Mouse (Mus musculus) layer of hippocampus, postnatal 25 days (tissue): ENCODE measurements around the gene 1300017J02Rik. TPM values are rescaled to one million over a fixed set of nuclear protein-coding genes. Genes with fewer than 3 reads are reported as not detected.

Experiments
- DNase-seq, 2 experiments: peaks; one replicate each; pipeline ENCODE4 v3.0.0; 2022; ENCODE audit warnings: mixed read lengths in 2 of 2, low spot score in 1 of 2; ENCODE audit errors: extremely low spot score in 1 of 2
- total RNA-seq, 2 experiments: library from RNA; stranded (reverse); gene quantifications; 2 replicates each; pipeline ENCODE4 v1.2.3; 2021

The 1300017J02Rik gene
- total RNA-seq, 2 experiments from 2014 or later: 0.66 to 1.3 TPM

- DNase-seq: no peak
These were observed 29.2 kb downstream of the 1300017J02Rik start for GRCm38 (mm10) chr9:103275676-103276075.

DNA sequence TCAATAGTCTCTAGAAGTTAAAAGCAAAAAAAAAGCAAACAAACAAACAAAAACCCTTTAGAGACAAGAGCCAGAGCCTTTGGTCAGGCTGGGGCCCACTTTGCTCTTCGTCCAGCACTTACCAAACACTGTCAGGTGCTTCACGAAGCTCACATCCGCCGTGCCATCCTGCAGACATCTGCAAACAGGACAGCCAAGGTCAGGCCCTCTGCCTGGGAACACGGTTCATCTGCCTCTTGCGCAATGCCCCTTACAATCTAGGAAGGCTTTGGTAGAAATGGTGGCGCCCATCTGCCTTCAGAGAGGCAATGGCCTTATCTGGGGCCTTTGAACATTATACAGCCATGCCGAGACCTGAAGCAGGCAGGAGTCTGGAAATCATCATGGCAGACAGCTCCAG lies 30.1 kb downstream of the 1300017J02Rik start:
- DNase-seq: no peak

GRCm38 (mm10) chr9:103271104-103271503 lies 33.8 kb downstream of the 1300017J02Rik start:
- DNase-seq: no peak

GRCm38 (mm10) chr9:103265778-103266177 lies 39.1 kb downstream of the 1300017J02Rik start:
- DNase-seq: no peak

- DNase-seq: no peak
These were observed 52.0 kb downstream of the 1300017J02Rik start for GRCm38 (mm10) chr9:103252906-103253305.

DNA sequence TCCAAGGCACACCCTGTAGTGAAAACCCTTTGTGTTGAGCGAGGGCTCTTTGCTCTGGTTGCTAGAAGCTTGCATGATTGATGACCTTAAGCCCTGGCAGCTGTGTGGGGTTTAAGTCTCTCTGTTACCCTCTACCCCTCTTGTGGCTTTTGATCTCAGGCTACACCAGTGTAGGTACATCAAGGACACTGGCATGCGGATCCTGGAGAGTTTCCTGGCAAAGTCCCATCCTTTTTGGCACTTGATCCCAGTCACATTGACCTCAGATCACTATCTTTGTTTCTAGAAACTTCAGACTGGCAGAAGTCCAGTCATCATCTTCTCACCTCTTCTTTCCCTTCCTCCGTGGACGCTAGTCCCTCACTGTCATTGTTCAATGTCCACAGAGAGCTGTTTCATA lies 56.3 kb downstream of the 1300017J02Rik start:
- no peak for DNase-seq

DNA sequence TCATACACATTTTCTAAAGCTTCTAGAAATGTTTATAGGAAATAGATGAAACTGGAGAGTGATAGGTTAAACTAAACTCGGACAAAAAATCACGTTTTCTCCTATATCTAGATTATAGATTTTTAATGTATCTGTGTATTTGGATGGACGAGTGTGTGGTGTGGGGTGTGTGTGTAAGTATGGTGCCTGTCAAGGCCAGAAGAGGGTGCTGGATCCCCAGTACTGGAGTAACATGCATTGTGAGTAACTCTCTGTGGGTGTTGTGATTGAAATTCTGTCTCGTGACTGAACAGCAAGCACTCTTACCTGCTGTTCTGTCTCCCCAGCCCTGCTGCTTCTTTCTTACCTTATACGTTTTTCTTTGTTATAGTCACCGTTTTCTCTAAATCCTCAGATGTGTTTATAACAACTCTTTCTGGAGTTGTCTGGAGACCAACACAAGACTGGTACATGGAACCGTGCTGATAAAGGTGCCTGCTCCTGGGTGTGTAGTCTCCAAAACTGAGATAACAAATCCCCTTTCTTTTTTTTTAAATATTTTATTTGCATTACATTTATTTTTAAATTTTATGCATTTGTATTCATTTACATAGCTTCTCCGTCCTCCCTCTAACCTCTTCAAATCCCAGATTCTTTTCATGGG lies 58.2 kb downstream of the 1300017J02Rik start:
- no peak for DNase-seq

DNA sequence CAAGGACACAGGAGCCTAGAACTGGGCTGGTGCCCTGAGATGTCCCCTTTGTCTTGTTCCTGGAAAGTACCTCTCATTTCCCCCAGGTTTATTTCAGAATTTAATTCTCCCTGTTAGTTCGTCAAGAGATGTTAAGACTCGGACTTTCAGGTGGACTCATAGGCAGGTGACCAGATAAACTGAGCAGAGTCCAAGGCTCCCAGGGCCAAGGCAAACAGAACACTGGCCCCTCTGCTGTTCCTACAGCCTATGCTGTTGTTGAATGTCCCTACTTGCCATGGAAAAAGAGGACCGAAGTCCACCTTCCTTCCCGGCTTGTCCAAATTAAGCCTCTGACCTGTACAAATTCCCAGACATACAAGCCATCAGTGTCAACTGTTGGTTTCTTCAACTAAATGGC lies 61.2 kb downstream of the 1300017J02Rik start:
- no peak for DNase-seq

- DNase-seq: no peak
These were observed 63.7 kb downstream of the 1300017J02Rik start for GRCm38 (mm10) chr9:103241206-103241605.

- DNase-seq: no peak
These were observed 65.4 kb downstream of the 1300017J02Rik start for GRCm38 (mm10) chr9:103239471-103239870.

- no peak for DNase-seq
These were observed 70.2 kb downstream of the 1300017J02Rik start for GRCm38 (mm10) chr9:103234565-103235165.

DNA sequence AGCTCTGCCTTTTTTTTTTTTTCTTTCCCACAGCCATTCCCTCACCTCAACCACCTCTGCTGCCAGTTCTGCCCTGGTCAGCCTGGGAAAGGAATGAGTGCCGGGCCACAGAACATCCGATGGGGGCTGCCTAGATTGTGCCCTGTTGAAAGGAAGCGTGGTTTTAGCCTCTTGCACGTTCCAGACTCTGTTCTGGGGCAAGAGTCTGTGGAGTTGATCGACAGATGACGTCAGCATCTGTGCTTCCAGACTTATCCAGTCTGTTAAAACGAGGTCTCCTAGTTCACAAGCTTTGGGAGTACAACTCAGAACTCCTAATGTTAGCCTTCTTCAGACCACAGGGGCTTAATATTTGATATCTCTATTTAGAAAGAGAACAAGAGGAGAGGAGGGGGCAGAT lies 70.8 kb downstream of the 1300017J02Rik start:
- no peak for DNase-seq

GRCm38 (mm10) chr9:103233006-103233395 lies 71.9 kb downstream of the 1300017J02Rik start:
- no peak for DNase-seq

DNA sequence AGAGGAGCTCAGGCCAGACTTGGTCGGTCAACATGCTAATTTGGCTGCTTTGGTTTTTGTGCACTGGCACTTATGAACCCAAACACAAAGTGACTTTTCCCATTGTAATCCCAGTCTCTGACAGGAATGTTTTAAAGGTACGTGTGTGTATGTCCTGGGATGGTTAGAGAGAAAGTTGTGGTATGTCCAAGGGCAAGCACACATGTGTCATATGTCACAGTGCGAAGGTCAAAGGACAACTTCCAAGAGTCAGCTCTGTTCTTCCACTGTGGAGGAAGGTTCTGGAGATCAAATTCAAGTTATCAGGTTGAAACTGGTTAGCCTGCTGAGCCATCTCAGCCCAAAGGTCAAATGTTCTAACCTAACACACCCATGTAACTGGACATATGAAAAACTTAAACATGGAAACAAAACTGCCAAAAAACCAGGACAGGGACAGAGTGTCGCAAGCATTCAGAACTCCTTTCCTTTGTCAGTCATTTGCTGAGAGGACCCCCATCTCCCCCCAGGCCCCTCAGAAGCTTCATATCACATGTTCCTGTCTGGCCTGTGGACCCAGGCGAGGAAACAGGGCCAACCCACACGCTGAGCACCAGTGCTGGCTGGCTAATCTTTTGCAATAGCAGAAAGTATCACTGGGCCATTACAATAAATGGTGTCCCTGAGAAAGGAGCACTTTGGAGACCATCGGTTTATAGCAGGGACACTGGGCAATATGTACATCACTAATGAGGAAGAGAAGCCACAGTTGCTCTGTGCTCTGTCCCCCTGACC lies 72.5 kb downstream of the 1300017J02Rik start:
- DNase-seq: no peak

DNA sequence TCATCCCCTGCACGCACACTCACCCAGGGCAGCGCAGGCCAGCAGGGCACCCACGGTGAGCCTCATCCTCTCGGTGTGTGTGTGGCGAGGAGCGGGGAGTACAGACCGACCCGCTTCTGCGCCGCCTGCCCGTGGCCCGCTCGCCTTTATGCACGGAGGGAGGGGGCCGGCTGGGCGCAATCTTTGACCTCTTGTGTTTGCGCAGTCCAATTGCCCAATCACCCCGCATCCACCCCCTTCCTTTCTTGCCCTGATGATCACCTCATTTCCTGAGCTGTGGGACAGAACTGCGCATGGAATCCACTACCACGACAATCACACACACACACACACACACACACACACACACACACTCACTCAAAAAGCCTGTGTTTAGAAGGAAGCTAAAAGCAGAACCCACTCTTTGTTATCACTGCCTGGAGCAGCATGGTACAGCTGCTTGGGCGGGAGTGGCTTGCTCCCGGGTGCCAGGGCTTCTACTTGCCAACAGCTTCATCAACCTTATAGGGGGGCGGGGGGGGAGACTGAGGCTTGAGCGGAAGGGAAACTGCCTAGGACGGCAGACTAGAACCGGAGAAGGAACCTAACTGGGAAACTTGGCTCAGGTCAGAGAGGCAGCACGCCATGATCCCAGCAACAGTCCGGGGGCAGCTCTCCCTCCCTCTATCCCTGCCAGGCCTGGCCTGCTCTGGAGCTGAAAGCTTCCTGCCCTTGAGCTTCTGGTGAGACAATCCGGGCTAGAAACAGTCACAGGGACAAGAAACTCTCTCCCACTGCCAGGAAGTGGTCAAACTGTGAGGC lies 74.5 kb downstream of the 1300017J02Rik start, which contains the start of the genes Gm20425 and Trf:
Gene Gm20425 (minus strand): TSS at position 157 of the 801 bp plus-strand sequence.
Gene Trf (minus strand): TSS at position 294 of the 801 bp plus-strand sequence.
- peak in 1 of 2 experiments; percentile 30 for DNase-seq

- DNase-seq: no peak
These were observed 75.6 kb downstream of the 1300017J02Rik start for GRCm38 (mm10) chr9:103229037-103229867.

DNA sequence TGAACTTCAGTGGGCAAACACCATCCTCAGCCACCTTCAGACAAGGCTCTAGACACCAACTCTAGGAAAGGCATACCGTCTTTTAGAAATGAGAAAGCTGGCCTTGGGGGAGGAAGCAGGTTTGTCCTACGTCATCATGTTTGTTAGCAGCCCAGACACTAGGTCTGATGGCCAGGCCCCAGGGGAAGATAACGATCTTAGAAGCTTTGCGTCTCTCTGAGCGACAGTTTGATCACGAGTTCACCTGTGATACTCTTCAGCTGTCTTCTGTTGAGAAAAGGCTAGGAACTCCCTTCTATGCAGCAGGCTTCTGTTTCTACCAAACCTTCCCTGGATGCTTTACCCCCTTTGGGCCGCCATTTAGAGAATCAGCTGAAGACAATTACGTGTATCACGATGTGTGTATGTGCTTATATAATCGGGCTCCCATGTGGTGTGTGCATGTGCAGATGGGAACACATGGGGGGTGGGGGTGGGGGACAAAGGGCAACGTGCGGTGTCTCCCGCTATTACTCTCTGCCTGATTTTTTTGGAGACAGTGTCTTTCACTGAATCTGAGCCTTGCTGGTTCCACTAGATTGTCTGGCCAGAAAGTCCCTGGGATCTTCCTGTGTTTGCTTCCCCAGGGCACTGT lies 76.4 kb downstream of the 1300017J02Rik start:
- DNase-seq: no peak

DNA sequence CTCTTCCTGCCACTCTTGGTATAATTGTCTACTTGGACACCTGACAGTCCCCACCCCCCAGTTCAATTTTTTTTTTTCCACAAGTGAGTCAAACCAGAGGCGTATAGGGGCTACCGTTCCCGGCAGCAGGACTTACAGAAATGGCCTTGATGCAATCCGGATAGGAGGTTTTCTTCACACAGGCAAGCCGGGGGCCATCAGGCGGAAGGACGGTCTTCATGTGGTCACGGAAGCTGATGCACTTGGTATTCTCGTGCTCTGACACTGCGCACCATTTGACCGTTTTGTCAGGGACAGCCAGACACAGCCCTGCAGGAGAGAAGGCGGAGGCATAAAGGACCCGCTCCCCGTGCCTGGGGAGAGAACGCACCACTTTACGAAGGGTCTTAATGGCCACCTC lies 77.1 kb downstream of the 1300017J02Rik start:
- DNase-seq: no peak

DNA sequence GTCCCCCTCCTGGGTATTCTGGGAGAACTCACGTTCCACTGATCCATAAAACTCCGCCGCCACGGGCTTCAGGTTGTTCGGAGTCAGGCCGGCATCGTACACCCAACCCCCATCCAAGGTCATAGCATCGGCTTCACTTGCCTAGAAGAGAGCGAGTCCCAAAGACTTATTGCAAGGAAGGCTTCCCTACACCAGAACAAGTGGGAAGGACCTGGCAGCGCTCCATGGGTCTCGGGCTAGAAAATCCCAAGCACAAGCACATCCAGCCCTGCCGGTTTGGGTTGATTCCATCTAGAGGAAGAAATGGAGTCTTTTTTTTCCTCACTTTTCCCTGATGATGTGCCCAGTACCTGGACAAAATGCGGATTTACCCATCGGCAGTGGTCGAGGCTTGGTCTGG lies 78.1 kb downstream of the 1300017J02Rik start:
- no peak for DNase-seq
